Mouse (Mus musculus): ENCODE measurements around the gene Pih1d2.

Pih1d2 gene

DNA sequence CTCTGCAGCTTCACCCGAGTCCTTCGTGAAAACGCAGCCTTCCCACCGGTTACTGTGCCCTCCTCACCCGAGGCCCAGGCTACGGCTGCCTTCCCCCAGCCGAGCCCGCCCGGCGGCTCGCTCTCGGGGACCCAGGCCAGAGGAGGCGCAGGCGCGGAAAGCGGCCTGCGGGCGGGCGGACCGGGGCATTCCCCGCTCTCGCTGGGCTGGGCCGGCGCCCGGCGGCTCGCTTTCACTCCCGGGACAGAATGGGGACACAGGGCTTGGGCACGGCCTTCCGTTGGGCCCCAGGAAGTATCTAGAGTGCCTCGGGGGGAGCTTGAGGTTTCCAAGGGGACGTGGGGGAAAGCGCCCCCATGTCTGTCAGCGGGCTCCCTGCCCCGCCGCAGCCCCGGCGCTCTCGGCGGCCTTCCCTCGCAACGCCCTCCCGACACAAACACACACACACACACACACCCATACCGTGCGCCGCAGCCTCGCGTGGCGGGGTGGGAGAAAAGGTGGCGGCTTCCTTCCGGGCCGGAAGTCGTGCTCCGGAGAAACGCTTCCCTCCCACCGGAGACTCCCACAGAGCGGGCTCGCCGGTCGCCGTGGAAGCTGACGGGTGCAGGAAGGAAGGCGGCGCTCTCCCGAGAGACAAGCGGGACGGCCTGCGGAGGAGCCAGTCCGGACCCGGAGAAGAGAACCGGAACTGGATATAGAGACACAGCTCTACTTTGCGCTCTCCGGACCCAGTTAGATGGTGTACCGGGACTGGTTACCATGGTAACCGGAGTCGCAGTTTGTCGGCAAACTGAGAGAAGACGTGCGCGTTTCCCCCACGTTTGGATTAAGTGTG, at the start of gene Pih1d2, which contains the start of gene Nkapd1:
Gene Pih1d2 (plus strand): TSS at position 556 of the 838 bp plus-strand sequence.
Gene Nkapd1 (minus strand): TSS at position 699 of the 838 bp plus-strand sequence.
- DNase-seq = peak; percentile 88

- no peak for DNase-seq
Observed at GRCm38 (mm10) chr9:50567372-50567771, 49.7 kb upstream of the Pih1d2 start.

DNA sequence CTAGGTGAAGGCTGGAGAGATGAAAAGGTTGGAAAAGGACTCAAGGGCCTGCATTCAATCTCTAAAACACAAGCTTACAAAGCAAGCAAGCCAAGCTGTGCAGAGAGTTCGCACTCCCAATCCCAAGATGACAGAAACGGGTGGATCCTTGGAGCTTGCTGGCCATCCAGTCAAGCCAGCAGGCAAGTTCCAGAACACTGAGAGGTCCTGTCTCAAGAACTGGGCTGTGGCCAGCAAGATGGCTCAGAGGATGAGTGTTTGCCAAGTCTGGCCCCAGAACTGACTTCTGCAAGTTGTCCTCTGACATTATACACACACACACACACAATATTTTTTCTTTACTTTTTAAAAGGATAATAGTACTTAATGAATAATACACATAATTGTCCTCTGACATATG, 49.2 kb upstream of the Pih1d2 start:
- DNase-seq = no peak

GRCm38 (mm10) chr9:50569599-50570525, 47.3 kb upstream of the Pih1d2 start:
- DNase-seq = no peak

- no peak for DNase-seq
Observed at GRCm38 (mm10) chr9:50580370-50580769, 36.8 kb upstream of the Pih1d2 start.

DNA sequence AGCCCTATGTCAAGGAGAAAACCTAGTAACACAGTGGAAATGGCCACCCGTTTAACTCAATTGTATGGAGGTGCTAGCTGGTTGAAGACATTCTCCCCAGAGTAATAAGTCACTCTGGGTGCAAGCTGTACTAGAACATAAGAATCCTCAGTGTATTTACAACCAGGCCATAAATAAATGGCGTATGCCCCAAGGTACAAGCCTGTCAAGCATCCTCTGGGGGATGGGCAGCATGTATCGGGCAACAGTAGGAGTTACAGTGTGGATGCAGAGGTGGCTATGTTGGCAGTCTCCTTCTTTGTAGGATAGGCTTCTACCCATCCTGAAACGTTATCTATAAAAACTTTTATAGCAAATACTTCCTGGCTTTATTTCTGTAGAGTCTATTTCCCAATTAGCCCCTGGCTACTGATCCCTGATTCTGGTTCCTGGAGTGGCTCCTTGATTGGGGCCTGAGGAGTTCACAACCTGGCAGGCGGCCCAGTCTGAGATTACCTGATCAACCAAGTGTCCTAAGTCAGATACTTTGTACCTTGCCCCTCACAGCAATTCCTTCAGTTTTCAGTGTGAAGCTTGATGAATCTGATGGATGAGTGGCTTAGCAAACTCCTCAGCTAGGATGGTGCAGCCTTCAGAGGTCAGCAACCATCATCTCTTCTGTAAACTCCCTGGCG, 31.8 kb upstream of the Pih1d2 start:
- peak; percentile 81 for DNase-seq

DNA sequence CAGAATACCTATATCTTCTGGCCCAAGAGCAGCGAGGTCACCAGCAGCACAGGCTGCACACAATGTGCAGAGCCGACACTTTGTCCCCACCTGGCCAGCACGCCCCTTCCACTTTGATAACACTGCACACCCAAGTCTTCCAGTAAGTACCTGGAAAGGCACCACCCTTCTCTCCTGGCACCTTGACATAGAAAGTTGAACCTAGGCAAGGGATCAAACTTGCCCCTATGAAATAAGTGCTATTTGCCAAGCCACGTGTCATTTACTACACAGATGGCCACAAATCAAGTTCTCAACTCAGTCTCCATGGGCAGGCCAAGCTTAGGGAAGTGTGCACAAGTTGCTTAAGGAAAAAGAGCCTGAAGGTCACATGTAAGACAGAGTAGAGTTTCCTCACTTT, 30.2 kb upstream of the Pih1d2 start:
- no peak for DNase-seq

DNA sequence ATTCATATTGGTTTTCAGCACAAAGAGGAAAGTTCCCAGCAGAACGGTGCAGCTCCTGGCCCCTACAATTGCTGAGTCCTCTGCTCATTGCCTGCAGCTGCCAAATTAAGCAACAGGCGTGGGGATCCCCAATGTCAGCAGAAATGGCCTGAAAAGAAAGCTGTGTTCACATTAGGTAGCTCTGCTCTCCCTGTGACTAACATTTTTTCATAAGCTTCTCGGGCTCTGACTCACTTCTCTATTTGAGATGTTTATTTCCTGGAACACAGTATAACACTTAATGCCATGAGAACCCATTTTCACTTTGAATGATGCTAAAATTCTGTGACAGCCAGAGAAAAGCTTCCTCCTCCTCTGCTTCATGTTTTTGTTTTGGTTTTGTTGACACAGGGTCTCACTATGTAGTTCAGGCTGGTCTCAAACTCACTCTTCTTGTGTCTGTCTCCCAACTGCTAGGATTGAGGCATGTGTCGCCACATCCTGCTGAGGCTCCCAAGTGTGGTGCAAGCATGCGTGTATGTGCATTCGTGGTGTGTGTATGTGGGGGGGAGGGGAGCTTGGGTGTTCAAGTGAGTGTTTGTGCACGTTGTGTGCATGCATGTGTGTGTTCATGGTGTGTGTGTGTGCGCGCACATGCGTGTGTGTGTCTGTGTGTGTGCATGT, 26.1 kb upstream of the Pih1d2 start:
- no peak for DNase-seq

DNA sequence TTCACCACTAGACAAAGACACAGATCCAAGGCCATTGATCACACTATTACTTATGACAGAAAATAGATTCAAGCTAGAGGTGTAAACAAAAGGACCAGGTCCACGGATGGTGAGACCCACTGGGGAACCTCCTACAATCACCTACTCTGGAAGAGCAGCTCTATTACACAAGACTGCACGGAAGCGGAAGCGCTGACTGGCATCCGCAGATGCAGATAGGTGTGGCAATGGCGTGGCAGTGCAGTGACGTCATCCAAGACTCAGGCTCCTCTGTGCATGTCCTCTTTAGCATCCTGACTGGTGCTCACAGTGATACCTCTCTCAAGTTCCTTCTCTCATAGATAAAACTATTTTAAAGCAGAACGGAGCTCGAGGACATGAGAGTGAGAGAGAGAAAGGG, 24.2 kb upstream of the Pih1d2 start:
- no peak for DNase-seq

GRCm38 (mm10) chr9:50593544-50593943, 23.6 kb upstream of the Pih1d2 start:
- DNase-seq = no peak

GRCm38 (mm10) chr9:50594794-50595417, 22.2 kb upstream of the Pih1d2 start:
- peak; percentile 60 for DNase-seq

- no peak for DNase-seq
Observed at GRCm38 (mm10) chr9:50596973-50597372, 20.1 kb upstream of the Pih1d2 start.

GRCm38 (mm10) chr9:50601536-50601935, 15.6 kb upstream of the Pih1d2 start:
- no peak for DNase-seq

DNA sequence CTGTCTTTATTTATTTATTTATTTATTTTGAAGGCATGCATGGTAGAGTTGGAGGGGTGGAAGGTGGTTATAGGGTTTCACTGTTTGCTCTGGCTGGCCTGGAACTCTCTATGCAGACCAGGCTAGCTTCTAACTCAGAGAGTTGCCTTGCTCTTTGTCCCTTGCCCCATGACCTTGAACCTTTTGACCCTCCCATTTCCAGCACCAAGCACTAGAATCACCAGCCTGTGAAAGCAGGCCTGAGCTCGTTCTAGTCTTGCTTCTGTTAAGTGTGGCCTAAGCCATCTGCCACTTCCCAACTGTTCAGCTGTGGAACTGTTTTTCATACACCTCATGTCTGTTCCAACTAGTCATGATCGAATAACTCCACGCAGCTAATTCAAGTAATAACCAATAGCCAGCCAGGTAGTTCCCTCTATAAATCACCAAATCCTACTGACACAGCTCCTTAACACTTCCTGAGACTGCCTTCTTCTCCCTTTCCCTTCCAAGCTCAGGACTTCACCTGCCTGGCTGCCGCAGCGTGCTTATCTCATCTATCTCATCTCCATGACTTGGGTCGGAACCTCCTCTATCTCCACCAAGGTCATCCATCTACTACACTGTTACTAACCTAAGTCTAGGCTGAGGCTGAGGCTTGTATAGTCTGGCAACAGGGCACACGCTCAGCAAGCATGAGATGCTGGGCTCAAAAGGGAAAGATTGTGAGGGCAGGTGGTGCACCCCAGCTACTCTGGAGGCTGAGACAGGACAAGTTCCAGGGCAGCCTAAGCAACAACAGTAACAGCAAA, 14.9 kb upstream of the Pih1d2 start:
- DNase-seq = peak; percentile 34

GRCm38 (mm10) chr9:50603189-50603997, 13.7 kb upstream of the Pih1d2 start, which contains the start of the genes Sdhd and Timm8b:
Sdhd (minus strand) TSS chr9:50603812.
Timm8b (plus strand) TSS chr9:50603910.
- DNase-seq = peak; percentile 96

- DNase-seq = no peak
Observed at GRCm38 (mm10) chr9:50603998-50604324, 13.2 kb upstream of the Pih1d2 start.

DNA sequence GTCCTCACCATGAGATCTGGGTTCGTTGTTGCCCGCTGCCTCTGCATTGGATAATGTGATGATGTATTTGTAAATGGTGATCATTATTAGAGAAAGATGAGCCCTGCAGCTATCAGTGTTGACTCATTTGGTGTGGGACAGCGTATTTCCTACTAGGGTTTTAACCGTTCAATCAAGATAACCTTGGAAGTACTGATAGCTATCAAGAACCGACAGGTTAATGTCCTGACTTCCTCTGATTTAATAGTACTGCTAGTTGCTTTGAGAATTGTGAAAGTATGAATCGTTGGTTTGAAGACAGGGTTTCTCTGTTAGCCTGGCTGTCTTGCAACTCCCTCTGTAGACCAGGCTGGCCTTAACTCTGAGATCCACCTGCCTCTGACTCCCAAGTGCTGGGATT, 12.8 kb upstream of the Pih1d2 start:
- no peak for DNase-seq

GRCm38 (mm10) chr9:50612115-50612514, 5.0 kb upstream of the Pih1d2 start:
- no peak for DNase-seq

DNA sequence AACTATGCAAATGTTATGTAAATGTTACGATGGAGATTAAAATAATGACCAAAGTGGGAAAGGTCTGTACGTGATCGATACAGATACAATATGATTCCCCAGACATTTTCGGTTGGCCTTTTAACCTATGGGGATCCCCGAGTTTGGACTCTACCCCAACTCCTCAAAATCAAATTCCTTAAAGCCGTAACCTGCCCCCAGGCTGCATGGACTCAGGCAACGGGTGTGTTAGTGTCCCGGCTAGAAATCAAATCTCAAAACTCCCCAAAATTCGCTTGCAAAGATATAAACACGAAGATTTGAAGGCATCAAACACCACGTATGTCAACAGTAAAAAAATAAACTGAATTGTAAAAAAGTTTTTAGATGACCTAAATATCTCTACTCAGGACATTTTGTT, 960 bp upstream of the Pih1d2 start:
- DNase-seq = no peak

DNA sequence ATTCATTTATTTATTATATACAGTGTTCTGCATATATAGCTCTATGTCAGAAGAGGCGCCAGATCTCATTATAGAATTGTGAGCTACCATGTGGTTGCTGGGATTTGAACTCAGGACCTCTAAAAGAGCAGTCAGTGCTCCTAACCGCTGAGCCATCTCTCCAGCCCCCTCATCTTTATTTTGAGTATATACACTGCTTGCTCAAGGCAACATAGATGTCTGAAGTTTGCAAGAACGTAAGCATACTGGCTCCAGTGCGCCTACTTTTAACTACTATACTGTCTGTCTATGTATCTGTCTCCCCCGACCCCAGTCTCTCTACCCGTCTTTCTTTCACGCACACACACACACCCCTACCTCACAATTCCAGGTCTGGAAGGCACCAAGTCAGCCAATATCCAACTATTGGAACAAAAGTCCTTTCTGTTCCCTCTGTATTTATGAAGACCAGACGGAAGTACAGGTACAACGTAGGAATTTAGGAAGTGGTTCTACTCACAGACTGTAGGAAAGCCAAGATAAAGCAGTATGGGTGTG, 741 bp downstream of the Pih1d2 start:
- no peak for DNase-seq

All from kidney, adult 11 months (tissue).